Mouse (Mus musculus): ENCODE measurements around the gene Slc44a3. TPM values are rescaled to one million over a fixed set of nuclear protein-coding genes. Genes with fewer than 3 reads are reported as not detected.

Gene Slc44a3
- polyA plus RNA-seq, 1 experiment from 2014 or later = 0.59 TPM

- Histone ChIP-seq H3K9ac (ENCODE audit: low read depth, low read length) (no peak overlapping the region), H3K27ac (ENCODE audit: low read depth, low read length) (no peak overlapping the region), H3K36me3 (ENCODE audit: control insufficient read depth, insufficient read depth, low read length) (no peaks in the 10 kb centered on the region), H3K4me2 (ENCODE audit: low read length) (no peak overlapping the region), H3K4me3 (ENCODE audit: low read length) (no peak overlapping the region), H3K4me1 (ENCODE audit: control insufficient read depth, insufficient read depth, low read depth, low read length) (no peaks in the 10 kb centered on the region), H3K27me3 (replicated peaks; ENCODE audit: control insufficient read depth, insufficient read depth, low read length) (no peaks in the 10 kb centered on the region), H3K9me3 (ENCODE audit: control insufficient read depth, low read length) (no peaks in the 10 kb centered on the region)
- no peak for ATAC-seq
- WGBS = 18% methylated on average over 6 of the region's 6 CpGs
These were observed 114.0 kb downstream of the Slc44a3 start for GRCm38 (mm10) chr3:121418251-121418601.

DNA sequence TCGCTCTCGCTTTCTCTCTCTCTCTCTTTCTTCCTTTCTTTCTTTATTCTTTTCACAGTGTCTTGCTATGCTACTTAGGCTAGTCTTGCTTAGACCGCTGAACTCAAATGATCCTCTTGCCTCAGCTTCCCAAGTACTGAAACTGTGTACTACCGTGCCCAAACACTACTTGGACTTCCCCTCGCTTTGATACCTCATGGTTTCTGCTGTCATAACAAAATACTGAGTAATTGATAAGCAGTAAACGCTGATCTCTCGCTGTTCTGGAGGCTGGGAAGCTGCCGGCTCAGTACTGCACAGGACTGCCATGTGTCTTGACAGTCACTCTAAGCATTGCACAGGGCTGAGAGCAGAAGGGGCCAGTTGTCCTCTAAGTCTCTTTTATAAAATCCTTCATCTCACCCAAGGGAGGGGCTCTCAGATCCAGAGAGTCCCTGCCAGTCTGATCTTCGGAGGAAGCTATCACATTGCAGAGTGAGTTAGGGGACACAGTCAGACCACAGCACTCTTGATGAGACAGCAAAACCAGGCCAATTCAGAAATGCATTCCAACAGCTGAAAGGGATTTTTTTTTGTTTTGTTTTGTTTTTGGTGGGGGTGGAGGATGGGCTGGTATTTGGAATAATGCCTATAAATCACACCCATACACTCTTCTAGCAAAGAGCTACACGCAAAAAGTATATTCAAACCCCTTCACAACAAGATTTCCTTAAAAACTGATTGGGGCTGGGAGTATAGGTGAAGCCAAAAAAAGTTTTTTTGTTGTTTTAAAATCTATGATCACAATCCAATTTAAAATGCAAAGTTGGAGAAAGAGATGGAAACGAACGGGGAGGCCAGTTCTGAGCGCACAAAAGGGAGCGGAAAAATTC is 114.6 kb downstream of the Slc44a3 start:
- Histone ChIP-seq H3K4me3 (ENCODE audit: low read length) (no peak overlapping the region), H3K4me1 (ENCODE audit: control insufficient read depth, insufficient read depth, low read depth, low read length) (no peaks in the 10 kb centered on the region), H3K36me3 (ENCODE audit: control insufficient read depth, insufficient read depth, low read length) (no peaks in the 10 kb centered on the region), H3K4me2 (ENCODE audit: low read length) (no peak overlapping the region), H3K9ac (ENCODE audit: low read depth, low read length) (no peak overlapping the region), H3K9me3 (ENCODE audit: control insufficient read depth, low read length) (no peaks in the 10 kb centered on the region), H3K27me3 (replicated peaks; ENCODE audit: control insufficient read depth, insufficient read depth, low read length) (no peaks in the 10 kb centered on the region), H3K27ac (ENCODE audit: low read depth, low read length) (no peak overlapping the region)
- 0 out of 2 replicates have a peak, but pooled peaks have one; percentile 20 for ATAC-seq
- 48% methylated on average over 14 of the region's 14 CpGs for WGBS

GRCm38 (mm10) chr3:121416171-121417154 is 115.7 kb downstream of the Slc44a3 start:
- H3K27me3 ChIP-seq (replicated peaks; ENCODE audit: control insufficient read depth, insufficient read depth, low read length) = no peaks in the 10 kb centered on the region
- H3K36me3 ChIP-seq (ENCODE audit: control insufficient read depth, insufficient read depth, low read length) = no peaks in the 10 kb centered on the region
- no peaks in the 10 kb centered on the region for H3K9me3 ChIP-seq (ENCODE audit: control insufficient read depth, low read length)
- no peak for ATAC-seq
- no peak overlapping the region for H3K4me2 ChIP-seq (ENCODE audit: low read length)
- H3K27ac ChIP-seq (ENCODE audit: low read depth, low read length) = no peak overlapping the region
- H3K4me1 ChIP-seq (ENCODE audit: control insufficient read depth, insufficient read depth, low read depth, low read length) = no peaks in the 10 kb centered on the region
- no peak overlapping the region for H3K4me3 ChIP-seq (ENCODE audit: low read length)
- no peak overlapping the region for H3K9ac ChIP-seq (ENCODE audit: low read depth, low read length)
- WGBS = 74% methylated on average over 5 of the region's 5 CpGs

GRCm38 (mm10) chr3:121411450-121411849 is 120.8 kb downstream of the Slc44a3 start:
- H3K36me3 ChIP-seq (ENCODE audit: control insufficient read depth, insufficient read depth, low read length) = no peaks in the 10 kb centered on the region
- no peak overlapping the region for H3K27ac ChIP-seq (ENCODE audit: low read depth, low read length)
- no peak overlapping the region for H3K4me3 ChIP-seq (ENCODE audit: low read length)
- H3K27me3 ChIP-seq (replicated peaks; ENCODE audit: control insufficient read depth, insufficient read depth, low read length) = no peaks in the 10 kb centered on the region
- H3K4me2 ChIP-seq (ENCODE audit: low read length) = no peak overlapping the region
- WGBS = 85% methylated on average over 6 of the region's 6 CpGs
- no peaks in the 10 kb centered on the region for H3K4me1 ChIP-seq (ENCODE audit: control insufficient read depth, insufficient read depth, low read depth, low read length)
- ATAC-seq = no peak
- no peaks in the 10 kb centered on the region for H3K9me3 ChIP-seq (ENCODE audit: control insufficient read depth, low read length)
- no peak overlapping the region for H3K9ac ChIP-seq (ENCODE audit: low read depth, low read length)

Other genes starting within 250 kb of the Slc44a3 start
- 2.9 and 3.0 TPM in 2 replicates for gene Tmem56, start 249.3 kb downstream of the Slc44a3 start, polyA plus RNA-seq (2015; fragmentation: Nextera tagmentation; extraction: Ambion mirVana)
- gene Alg14, start 240.6 kb downstream of the Slc44a3 start, polyA plus RNA-seq (2015; fragmentation: Nextera tagmentation; extraction: Ambion mirVana) = 41.3 and 44.8 TPM in 2 replicates
- gene Cnn3, start 105.9 kb downstream of the Slc44a3 start, polyA plus RNA-seq (2015; fragmentation: Nextera tagmentation; extraction: Ambion mirVana) = 395 and 417 TPM in 2 replicates
- not detected in 2 replicates for gene 4930432M17Rik, start 138.4 kb upstream of the Slc44a3 start, polyA plus RNA-seq (2015; fragmentation: Nextera tagmentation; extraction: Ambion mirVana)
- 11.4 and 11.6 TPM in 2 replicates for gene F3, start 191.1 kb upstream of the Slc44a3 start, polyA plus RNA-seq (2015; fragmentation: Nextera tagmentation; extraction: Ambion mirVana)